24 mouse cellular contexts compared by ENCODE assay signal in genomic region chr12:51817815-51818613, GRCm38 (mm10). TPM values are rescaled to one million over a fixed set of nuclear protein-coding genes. Genes with fewer than 3 reads are reported as not detected.
A peak's percentile ranks its signal among the peaks of the same experiment; 100 is the strongest.
DNase-seq lines count a peak whose midpoint lies in the region; ATAC-seq lines count a peak whose summit lies in the region.
"Had no signal": no experiment of that assay in that cellular context is flagged by ENCODE, and none has a peak within 500 bp of the region (broad histone marks: within the 10 kb centered on the region; RNA-seq: fewer than 3 reads in every experiment).

No protein-coding gene starts in this region.

- H3K4me3 ChIP-seq in heart, embryonic 16.5 days (ENCODE audit: low read length): no peak overlapping the region
- no peak overlapping the region for H3K4me3 ChIP-seq in intestine, embryonic 15.5 days (replicated peaks)
- no peak overlapping the region for H3K4me3 ChIP-seq in liver, embryonic 13.5 days (replicated peaks)
- H3K4me3 ChIP-seq: embryonic facial prominence, embryonic 10.5 days; forebrain, embryonic 12.5 days; limb, embryonic 13.5 days; neural tube, embryonic 12.5 days had no signal

- WGBS in heart, embryonic 16.5 days: 32% methylated on average over 8 of the region's 8 CpGs
- 46% methylated on average over 8 of the region's 8 CpGs for WGBS in intestine, embryonic 15.5 days
- 43% methylated on average over 8 of the region's 8 CpGs for WGBS in liver, embryonic 13.5 days (ENCODE audit: insufficient replicate concordance)

- H3K27ac ChIP-seq in heart, embryonic 16.5 days (ENCODE audit: low read length): peak overlapping the region; percentile 37; the same call in 1 of the 2 replicates
- H3K27ac ChIP-seq in intestine, embryonic 15.5 days: 0 out of 2 replicates have a peak overlapping the region, but pooled peaks have one; percentile 7
- peak overlapping the region; percentile 59 for H3K27ac ChIP-seq in liver, embryonic 13.5 days
- H3K27ac ChIP-seq: embryonic facial prominence, embryonic 10.5 days; forebrain, embryonic 12.5 days; limb, embryonic 13.5 days; macrophage; neural tube, embryonic 12.5 days had no signal

- DNase-seq in heart, adult 18-20 months: no peak
- no peak for DNase-seq in liver, embryonic 13.5 days
- DNase-seq in embryo, embryonic 11 days: no peak
- no peak for DNase-seq in kidney, postnatal 14 days
- DNase-seq in frontal cortex, postnatal 14 days (ENCODE audit: low spot score in 2 of 2): no peak
- DNase-seq: adrenal gland, adult 2 months; B cell, adult 2 months; cerebellum, adult 2 months; cerebellum, postnatal 36 days; gastrocnemius, postnatal 10 days; heart, adult 11 months; heart, postnatal 36 days; kidney, adult 9 months; kidney, postnatal 36 days; right cerebral cortex, adult 18-20 months; thymus, postnatal 25 days had no signal

- H3K9me3 ChIP-seq in heart, embryonic 16.5 days (replicated peaks; ENCODE audit: control insufficient read depth, low read length): no peaks in the 10 kb centered on the region
- no peaks in the 10 kb centered on the region for H3K9me3 ChIP-seq in intestine, embryonic 15.5 days
- no peaks in the 10 kb centered on the region for H3K9me3 ChIP-seq in liver, embryonic 13.5 days (replicated peaks)
- H3K9me3 ChIP-seq: embryonic facial prominence, embryonic 10.5 days; forebrain, embryonic 12.5 days; limb, embryonic 13.5 days had no signal

- H3K9ac ChIP-seq in heart, embryonic 16.5 days (ENCODE audit: low read length): no peak overlapping the region
- no peak overlapping the region for H3K9ac ChIP-seq in intestine, embryonic 15.5 days
- peak overlapping the region; percentile 27; the same call in 1 of the 2 replicates for H3K9ac ChIP-seq in liver, embryonic 13.5 days
- H3K9ac ChIP-seq: forebrain, embryonic 12.5 days; limb, embryonic 13.5 days; neural tube, embryonic 12.5 days had no signal

- peak; percentile 14; the same call in 1 of the 2 replicates for ATAC-seq in heart, embryonic 16.5 days (replicated peaks; ENCODE audit: extremely low read depth, insufficient read depth, low FRiP score)
- peak; percentile 54; the same call in 1 of the 2 replicates for ATAC-seq in intestine, embryonic 15.5 days
- ATAC-seq in liver, embryonic 13.5 days (ENCODE audit: low read depth): no peak
- ATAC-seq in megakaryocyte progenitor cell, adult 5-6 weeks (replicated peaks; ENCODE audit: poor library complexity): peak; percentile 40

- H3K4me1 ChIP-seq in heart, embryonic 16.5 days (ENCODE audit: control insufficient read depth, insufficient read depth, low read length): peaks cover 27% of the 10 kb centered on the region
- H3K4me1 ChIP-seq in intestine, embryonic 15.5 days (replicated peaks): peaks cover 8% of the 10 kb centered on the region
- peaks cover 76% of the 10 kb centered on the region for H3K4me1 ChIP-seq in liver, embryonic 13.5 days (replicated peaks)
- H3K4me1 ChIP-seq: embryonic facial prominence, embryonic 10.5 days; forebrain, embryonic 12.5 days had no signal

- H3K4me2 ChIP-seq in heart, embryonic 16.5 days (ENCODE audit: low read depth, low read length): no peak overlapping the region
- H3K4me2 ChIP-seq in intestine, embryonic 15.5 days (replicated peaks): no peak overlapping the region
- peak overlapping the region; percentile 21; the same call in 1 of the 2 replicates for H3K4me2 ChIP-seq in liver, embryonic 13.5 days
- H3K4me2 ChIP-seq: forebrain, embryonic 12.5 days; limb, embryonic 13.5 days; neural tube, embryonic 12.5 days had no signal

- H3K36me3 ChIP-seq in heart, embryonic 16.5 days (ENCODE audit: control insufficient read depth, insufficient read depth): no peaks in the 10 kb centered on the region
- 0 out of 2 replicates have a peak, but pooled peaks cover 2% of the 10 kb centered on the region for H3K36me3 ChIP-seq in intestine, embryonic 15.5 days
- peaks cover 52% of the 10 kb centered on the region for H3K36me3 ChIP-seq in liver, embryonic 13.5 days

- H3K27me3 ChIP-seq in heart, embryonic 16.5 days (ENCODE audit: control insufficient read depth, insufficient read depth, low read length): no peaks in the 10 kb centered on the region
- no peaks in the 10 kb centered on the region for H3K27me3 ChIP-seq in intestine, embryonic 15.5 days (replicated peaks)
- H3K27me3 ChIP-seq in liver, embryonic 13.5 days: no peaks in the 10 kb centered on the region
- H3K27me3 ChIP-seq: forebrain, embryonic 12.5 days; limb, embryonic 13.5 days; neural tube, embryonic 12.5 days had no signal

RNA-seq across cellular contexts. Expression of gene Hectd1, which starts 11.3 kb away (rescaled TPM):
- polyA plus RNA-seq in heart, embryonic 16.5 days (2015; fragmentation: Nextera tagmentation; extraction: Ambion mirVana): 34.5 and 34.7 TPM in 2 replicates
- total RNA-seq in heart, adult 18-20 months (2021): 10 to 100 TPM; 78.2 to 80.3 TPM
- 31.1 and 32.2 TPM in 2 replicates for polyA plus RNA-seq in intestine, embryonic 15.5 days (2015; fragmentation: Nextera tagmentation; extraction: Ambion mirVana)
- 29.6 and 32.1 TPM in 2 replicates for polyA plus RNA-seq in liver, embryonic 13.5 days (2015; fragmentation: Nextera tagmentation; extraction: Ambion mirVana)
- 50.5 and 58.2 TPM in 2 replicates for total RNA-seq in megakaryocyte progenitor cell, adult 5-6 weeks (2015)
- total RNA-seq in megakaryocyte progenitor cell, adult 5-6 weeks (2017): 83.8 and 108 TPM in 2 replicates

Comparison
In these comparisons a context has a peak if more than half of its experiments do, and no peak if none do; other contexts are left out.
1. H3K27ac ChIP-seq: peak in every context shown above with its lines; median percentile 59 in liver, embryonic 13.5 days; 37 in heart, embryonic 16.5 days; 7 in intestine, embryonic 15.5 days.